Mouse (Mus musculus) liver, embryonic 13.5 days (tissue): ENCODE results near the gene Creb1. TPM values are rescaled to one million over a fixed set of nuclear protein-coding genes. Genes with fewer than 3 reads are reported as not detected.
"Not testable (repeated sequence)": the region's sequence is repeated elsewhere in the genome, so short reads cannot be mapped to it uniquely, and the experiment has no call there.

Source experiments
- ATAC-seq: fragments of 200-750 bp; cut with Nextera tagmentation; 2 replicates; pipeline ENCODE4 v1.8.0; 2017; ENCODE audit warnings: low read depth, mild to moderate bottlenecking, moderate number of reproducible peaks, moderate library complexity
- DNase-seq: peaks from one replicate; pipeline ENCODE4 v3.0.0; 2022
- H3K27ac ChIP-seq: fragments of 300-500 bp; sonication (generic); 2 replicates; pipeline ENCODE4 v1.5.1; 2015; ENCODE audit warnings: moderate library complexity, mild to moderate bottlenecking, inconsistent platforms
- H3K27me3 ChIP-seq: fragments of 300-500 bp; sonication (generic); 2 replicates; pipeline ENCODE4 v1.6.1; 2015; ENCODE audit warnings: mild to moderate bottlenecking, inconsistent platforms
- H3K36me3 ChIP-seq: fragments of 300-500 bp; sonication (generic); 2 replicates; pipeline ENCODE4 v1.6.1; 2015; ENCODE audit warnings: mild to moderate bottlenecking, inconsistent platforms
- H3K4me1 ChIP-seq: fragments of 300-500 bp; sonication (generic); replicated peaks from 2 replicates; pipeline ENCODE4 v1.6.1; 2015; ENCODE audit warnings: inconsistent platforms
- H3K4me2 ChIP-seq: fragments of 300-500 bp; sonication (generic); 2 replicates; pipeline ENCODE4 v1.6.1; 2015; ENCODE audit warnings: inconsistent platforms, mild to moderate bottlenecking, moderate library complexity
- H3K4me3 ChIP-seq: fragments of 300-500 bp; sonication (generic); replicated peaks from 2 replicates; pipeline ENCODE4 v1.5.1; 2015; ENCODE audit warnings: mild to moderate bottlenecking, inconsistent platforms
- H3K9ac ChIP-seq: fragments of 300-500 bp; sonication (generic); 2 replicates; pipeline ENCODE4 v1.6.1; 2015; ENCODE audit warnings: mild to moderate bottlenecking, inconsistent platforms
- H3K9me3 ChIP-seq: fragments of 300-500 bp; sonication (generic); replicated peaks from 2 replicates; pipeline ENCODE4 v1.6.1; 2016; ENCODE audit warnings: inconsistent platforms
- WGBS: fragments of 180-500 bp; shearing (Covaris S2); methylation state at CpG from one replicate; pipeline ENCODE4 v1.1.7; 2015; ENCODE audit not compliant: insufficient replicate concordance; 5-methylcytosine and 5-hydroxymethylcytosine counted together
- polyA plus RNA-seq: library from polyadenylated mRNA; unstranded; fragments of >200 nt; fragmentation: Nextera tagmentation; extraction: Ambion mirVana; gene quantifications from 2 replicates; pipeline ENCODE4 v1.2.1, GENCODE M21; 2015

Creb1 gene
- polyA plus RNA-seq, 1 experiment from 2014 or later: 11.4 TPM

- no peak overlapping the region for H3K9ac ChIP-seq
Measured at GRCm38 (mm10) chr1:64621116-64621515, 88.7 kb downstream of the Creb1 start.

GRCm38 (mm10) chr1:64623558-64624435 is 91.4 kb downstream of the Creb1 start:
- no peaks in the 10 kb centered on the region for H3K27me3 ChIP-seq
- H3K4me3 ChIP-seq: no peak overlapping the region
- DNase-seq (no peak), ATAC-seq (no peak)
- H3K9me3 ChIP-seq: no peaks in the 10 kb centered on the region
- WGBS: 66% methylated on average over 12 of the region's 12 CpGs
- no peak overlapping the region for H3K4me2 ChIP-seq
- no peaks in the 10 kb centered on the region; the same call in 1 of the 2 replicates for H3K4me1 ChIP-seq
- no peak overlapping the region for H3K9ac ChIP-seq
- H3K36me3 ChIP-seq: no peaks in the 10 kb centered on the region
- H3K27ac ChIP-seq: no peak overlapping the region

More at GRCm38 (mm10) chr1:64621116-64621515, 88.7 kb downstream of the Creb1 start:
- peaks cover 18% of the 10 kb centered on the region for H3K4me1 ChIP-seq
- no peak overlapping the region for H3K27ac ChIP-seq
- no peak for ATAC-seq
- H3K36me3 ChIP-seq: no peaks in the 10 kb centered on the region
- DNase-seq: no peak
- H3K4me3 ChIP-seq: no peak overlapping the region
- no peaks in the 10 kb centered on the region for H3K27me3 ChIP-seq
- WGBS: 71% methylated on average over 5 of the region's 5 CpGs
- no peak overlapping the region for H3K4me2 ChIP-seq
- no peaks in the 10 kb centered on the region for H3K9me3 ChIP-seq

GRCm38 (mm10) chr1:64625214-64625613 is 92.8 kb downstream of the Creb1 start:
- no peak for DNase-seq
- ATAC-seq: no peak
- Histone ChIP-seq H3K9ac (no peak overlapping the region), H3K4me1 (no peaks in the 10 kb centered on the region; the same call in 1 of the 2 replicates), H3K4me2 (no peak overlapping the region), H3K9me3 (no peaks in the 10 kb centered on the region), H3K27ac (no peak overlapping the region), H3K27me3 (no peaks in the 10 kb centered on the region), H3K36me3 (no peaks in the 10 kb centered on the region), H3K4me3 (no peak overlapping the region)

GRCm38 (mm10) chr1:64631526-64631925 is 99.1 kb downstream of the Creb1 start:
- H3K4me3 ChIP-seq: no peak overlapping the region
- H3K4me1 ChIP-seq: peaks cover 8% of the 10 kb centered on the region
- no peaks in the 10 kb centered on the region for H3K36me3 ChIP-seq
- DNase-seq: no peak
- H3K27ac ChIP-seq: no peak overlapping the region
- no peak for ATAC-seq
- H3K9me3 ChIP-seq: no peaks in the 10 kb centered on the region
- 68% methylated on average over 5 of the region's 5 CpGs for WGBS
- no peak overlapping the region for H3K4me2 ChIP-seq
- H3K27me3 ChIP-seq: peaks cover 4% of the 10 kb centered on the region; the same call in 1 of the 2 replicates
- H3K9ac ChIP-seq: no peak overlapping the region

- WGBS: 61% methylated on average over 3 of the region's 3 CpGs
- H3K27ac ChIP-seq: no peak overlapping the region
- no peak overlapping the region for H3K4me2 ChIP-seq
- H3K4me3 ChIP-seq: no peak overlapping the region
- H3K9ac ChIP-seq: no peak overlapping the region
- ATAC-seq (no peak), DNase-seq (no peak)
- peaks cover 4% of the 10 kb centered on the region; the same call in 1 of the 2 replicates for H3K27me3 ChIP-seq
- peaks cover 11% of the 10 kb centered on the region for H3K4me1 ChIP-seq
- H3K36me3 ChIP-seq: no peaks in the 10 kb centered on the region
- H3K9me3 ChIP-seq: no peaks in the 10 kb centered on the region
Measured at GRCm38 (mm10) chr1:64633237-64633636, 100.8 kb downstream of the Creb1 start.

- peaks cover 4% of the 10 kb centered on the region; the same call in 1 of the 2 replicates for H3K27me3 ChIP-seq
- H3K4me2 ChIP-seq: no peak overlapping the region
- DNase-seq (no peak), ATAC-seq (no peak)
- no peaks in the 10 kb centered on the region for H3K36me3 ChIP-seq
- H3K4me1 ChIP-seq: peaks cover 29% of the 10 kb centered on the region
- no peaks in the 10 kb centered on the region for H3K9me3 ChIP-seq
- H3K9ac ChIP-seq: no peak overlapping the region
- no peak overlapping the region for H3K4me3 ChIP-seq
- H3K27ac ChIP-seq: no peak overlapping the region
- 25% methylated on average over 2 of the region's 2 CpGs for WGBS
Measured at GRCm38 (mm10) chr1:64635624-64636023, 103.2 kb downstream of the Creb1 start.

- peak overlapping the region; percentile 18; the same call in 1 of the 2 replicates for H3K4me3 ChIP-seq
- peak overlapping the region; percentile 43 for H3K4me2 ChIP-seq
- H3K9me3 ChIP-seq: no peaks in the 10 kb centered on the region
- H3K27me3 ChIP-seq: no peaks in the 10 kb centered on the region
- H3K9ac ChIP-seq: no peak overlapping the region
- peak; percentile 99 for ATAC-seq
- DNase-seq: peak; percentile 58
- H3K27ac ChIP-seq: peak overlapping the region; percentile 63
- no peaks in the 10 kb centered on the region for H3K36me3 ChIP-seq
- WGBS: 15% methylated on average over 6 of the region's 6 CpGs
- H3K4me1 ChIP-seq: peaks cover 29% of the 10 kb centered on the region
Measured at GRCm38 (mm10) chr1:64639279-64639678, 106.8 kb downstream of the Creb1 start.

GRCm38 (mm10) chr1:64641069-64641468 is 108.6 kb downstream of the Creb1 start:
- Histone ChIP-seq H3K9ac (no peak overlapping the region), H3K27ac (no peak overlapping the region), H3K4me2 (no peak overlapping the region), H3K27me3 (no peaks in the 10 kb centered on the region), H3K4me3 (no peak overlapping the region), H3K36me3 (no peaks in the 10 kb centered on the region), H3K9me3 (no peaks in the 10 kb centered on the region), H3K4me1 (peaks cover 28% of the 10 kb centered on the region)
- 84% methylated on average over 6 of the region's 6 CpGs for WGBS
- no peak for DNase-seq
- ATAC-seq: no peak

- H3K4me3 ChIP-seq, DNase-seq, H3K27me3 ChIP-seq, H3K4me2 ChIP-seq, H3K9me3 ChIP-seq, H3K9ac ChIP-seq, H3K36me3 ChIP-seq, H3K27ac ChIP-seq, ATAC-seq: not testable (repeated sequence)
- WGBS: 89% methylated on average over 8 of the region's 8 CpGs
- H3K4me1 ChIP-seq: peaks cover 28% of the 10 kb centered on the region
Measured at GRCm38 (mm10) chr1:64642541-64642940, 110.1 kb downstream of the Creb1 start.

- WGBS: 76% methylated on average over 3 of the region's 3 CpGs
Measured at GRCm38 (mm10) chr1:64644513-64644912, 112.1 kb downstream of the Creb1 start.

GRCm38 (mm10) chr1:64649362-64650124 is 117.1 kb downstream of the Creb1 start:
- Histone ChIP-seq H3K27me3 (no peaks in the 10 kb centered on the region), H3K36me3 (no peaks in the 10 kb centered on the region), H3K9me3 (no peaks in the 10 kb centered on the region), H3K4me1 (peaks cover 6% of the 10 kb centered on the region; the same call in 1 of the 2 replicates), H3K4me3 (no peak overlapping the region), H3K4me2 (no peak overlapping the region), H3K27ac (no peak overlapping the region), H3K9ac (no peak overlapping the region)
- DNase-seq: no peak
- 69% methylated on average over 11 of the region's 11 CpGs for WGBS
- ATAC-seq: no peak

More at GRCm38 (mm10) chr1:64644513-64644912, 112.1 kb downstream of the Creb1 start:
- DNase-seq (no peak), ATAC-seq (no peak)
- H3K9ac ChIP-seq: no peak overlapping the region
- H3K36me3 ChIP-seq: no peaks in the 10 kb centered on the region
- no peak overlapping the region for H3K27ac ChIP-seq
- H3K4me2 ChIP-seq: no peak overlapping the region
- peaks cover 11% of the 10 kb centered on the region for H3K4me1 ChIP-seq
- no peaks in the 10 kb centered on the region for H3K9me3 ChIP-seq
- H3K27me3 ChIP-seq: no peaks in the 10 kb centered on the region
- H3K4me3 ChIP-seq: no peak overlapping the region
